Mouse (Mus musculus) heart, adult 2 months (tissue): Measurements from ENCODE around the gene Podnl1.

Experiments
- CTCF ChIP-seq: fragments of 200-600 bp; IDR thresholded peaks from 2 replicates; pipeline ENCODE4 v1.8.1; 2022; ENCODE audit warnings: antibody characterized with exemption, mild to moderate bottlenecking, moderate library complexity
- EP300 ChIP-seq: fragments of 200-500 bp; IDR thresholded peaks from 2 replicates; pipeline ENCODE4 v1.6.1; 2011; ENCODE audit warnings: low read depth, low read length, control low read depth; ENCODE audit not compliant: insufficient read depth
- POLR2A ChIP-seq: fragments of 200-500 bp; IDR thresholded peaks from 2 replicates; pipeline ENCODE4 v1.6.1; 2011; ENCODE audit warnings: mild to moderate bottlenecking, low read depth, low read length, control low read depth; ENCODE audit not compliant: insufficient read depth

- no peak for TF ChIP-seq EP300
- TF ChIP-seq POLR2A: no peak
- no peak for TF ChIP-seq CTCF
Observed at GRCm38 (mm10) chr8:84149181-84149580, 23.4 kb downstream of the Podnl1 start.
